Mouse (Mus musculus) erythroblast, embryonic 14.5 days (primary cell): ENCODE measurements around the gene H1foo. TPM values are rescaled to one million over a fixed set of nuclear protein-coding genes. Genes with fewer than 3 reads are reported as not detected.

Experiments used
- H3K27me3 ChIP-seq: 2 replicates; pipeline ENCODE4 v1.6.1; 2012; ENCODE audit warnings: inconsistent platforms; ENCODE audit not compliant: control insufficient read depth
- H3K36me3 ChIP-seq: 2 replicates; pipeline ENCODE4 v1.6.1; 2012; ENCODE audit warnings: mild to moderate bottlenecking, inconsistent platforms; ENCODE audit not compliant: control insufficient read depth
- H3K4me1 ChIP-seq: 2 replicates; pipeline ENCODE4 v1.6.1; 2012; ENCODE audit warnings: inconsistent platforms; ENCODE audit not compliant: control insufficient read depth
- H3K4me3 ChIP-seq: replicated peaks from 2 replicates; pipeline ENCODE3; 2012; ENCODE audit warnings: moderate library complexity, mild to moderate bottlenecking, inconsistent platforms
- H3K9me3 ChIP-seq: 2 replicates; pipeline ENCODE4 v1.6.1; 2012; ENCODE audit warnings: low read length, inconsistent platforms, mixed read lengths; ENCODE audit not compliant: control insufficient read depth
- GATA1 ChIP-seq: IDR thresholded peaks from 2 replicates; pipeline ENCODE4 v1.6.1; 2012; ENCODE audit warnings: low read length, inconsistent platforms, mixed read lengths
- TAL1 ChIP-seq: IDR thresholded peaks from 3 replicates; pipeline ENCODE4 v1.6.1; 2012; ENCODE audit warnings: low read length, inconsistent platforms, mixed read lengths
- polyA plus RNA-seq: library from polyadenylated mRNA; stranded (reverse); fragments of >175 nt; gene quantifications from 2 replicates; pipeline ENCODE4 v1.2.3, GENCODE M21; 2012

Gene H1foo
- 0.09 TPM in 1 of 2 replicates, not detected in the other for polyA plus RNA-seq

GRCm38 (mm10) chr6:115944638-115945037 lies at the start of gene H1foo:
H1foo (plus strand) TSS chr6:115944938.
- H3K4me3 ChIP-seq = no peak within 1 kb of the TSS
- H3K27me3 ChIP-seq = no peaks in the 10 kb centered on the region
- H3K36me3 ChIP-seq = no peaks in the 10 kb centered on the region
- TF ChIP-seq TAL1 (no peak), GATA1 (no peak)
- H3K4me1 ChIP-seq = peaks cover 5% of the 10 kb centered on the region
- H3K9me3 ChIP-seq = no peaks in the 10 kb centered on the region

DNA sequence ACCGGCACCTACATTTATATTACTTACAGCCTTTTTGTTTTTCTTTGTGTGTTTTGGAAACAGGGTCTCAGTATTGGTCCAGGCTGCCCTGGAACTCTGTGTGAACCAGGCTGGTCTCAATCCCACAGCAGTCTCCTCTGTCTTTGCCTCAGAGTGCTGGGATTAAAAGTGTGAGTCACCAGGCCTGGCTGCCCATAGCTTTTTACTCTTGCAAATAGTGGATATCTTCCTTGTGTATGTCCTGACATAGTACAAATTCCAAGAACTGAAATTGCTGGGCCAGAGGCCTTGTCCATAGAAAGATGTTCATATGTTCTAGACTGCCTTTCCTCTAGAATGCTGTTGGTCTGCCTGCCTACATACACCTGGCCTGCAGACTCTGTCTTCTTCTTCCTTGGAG lies 48.4 kb upstream of the H1foo start:
- no peak for TF ChIP-seq GATA1
- no peak for TF ChIP-seq TAL1
- Histone ChIP-seq H3K4me3 (no peak overlapping the region), H3K9me3 (no peaks in the 10 kb centered on the region), H3K27me3 (no peaks in the 10 kb centered on the region), H3K4me1 (no peaks in the 10 kb centered on the region), H3K36me3 (no peaks in the 10 kb centered on the region; the same call in 1 of the 2 replicates)

GRCm38 (mm10) chr6:115897117-115897516 lies 47.6 kb upstream of the H1foo start:
- H3K4me3 ChIP-seq = no peak overlapping the region
- H3K4me1 ChIP-seq = no peaks in the 10 kb centered on the region
- H3K9me3 ChIP-seq = no peaks in the 10 kb centered on the region
- no peaks in the 10 kb centered on the region; the same call in 1 of the 2 replicates for H3K36me3 ChIP-seq
- TF ChIP-seq TAL1 (no peak), GATA1 (no peak)
- H3K27me3 ChIP-seq = no peaks in the 10 kb centered on the region

DNA sequence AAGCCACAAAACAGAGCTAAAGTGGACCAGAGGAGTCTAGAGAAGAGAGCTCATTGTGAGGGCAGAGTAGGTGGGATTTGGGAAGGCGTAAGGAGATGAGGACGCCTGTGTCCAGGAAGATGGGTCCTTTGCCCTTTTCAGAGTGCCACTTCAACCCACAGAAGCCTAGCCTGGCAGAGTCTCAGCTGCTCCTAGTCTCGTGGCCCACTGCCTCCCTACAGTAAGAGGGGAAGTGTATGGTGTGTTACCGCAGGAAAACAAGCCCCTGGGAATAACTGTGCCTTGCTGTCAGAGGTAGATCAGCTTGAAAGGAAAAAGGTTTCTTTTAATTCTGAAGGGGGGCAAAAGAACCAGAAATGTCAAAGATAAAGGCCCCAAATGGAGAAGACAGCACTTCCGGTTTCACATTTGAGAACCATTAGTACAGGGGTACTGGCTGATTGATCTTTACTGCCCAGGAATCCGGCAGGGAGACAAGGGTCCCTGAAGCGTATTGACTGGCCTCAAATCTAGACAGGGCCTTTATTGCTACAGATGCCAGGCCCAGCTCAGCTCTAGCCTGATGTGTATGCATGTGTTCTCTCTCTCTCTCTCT lies 46.7 kb upstream of the H1foo start:
- Histone ChIP-seq H3K4me1 (no peaks in the 10 kb centered on the region), H3K9me3 (no peaks in the 10 kb centered on the region), H3K36me3 (no peaks in the 10 kb centered on the region; the same call in 1 of the 2 replicates), H3K27me3 (no peaks in the 10 kb centered on the region), H3K4me3 (no peak overlapping the region)
- TF ChIP-seq TAL1 = no peak
- TF ChIP-seq GATA1 = no peak

- Histone ChIP-seq H3K4me3 (no peak overlapping the region), H3K4me1 (no peaks in the 10 kb centered on the region), H3K36me3 (no peaks in the 10 kb centered on the region), H3K27me3 (no peaks in the 10 kb centered on the region), H3K9me3 (no peaks in the 10 kb centered on the region)
- TF ChIP-seq GATA1 (no peak), TAL1 (no peak)
Observed at GRCm38 (mm10) chr6:115901062-115901461, 43.7 kb upstream of the H1foo start.

DNA sequence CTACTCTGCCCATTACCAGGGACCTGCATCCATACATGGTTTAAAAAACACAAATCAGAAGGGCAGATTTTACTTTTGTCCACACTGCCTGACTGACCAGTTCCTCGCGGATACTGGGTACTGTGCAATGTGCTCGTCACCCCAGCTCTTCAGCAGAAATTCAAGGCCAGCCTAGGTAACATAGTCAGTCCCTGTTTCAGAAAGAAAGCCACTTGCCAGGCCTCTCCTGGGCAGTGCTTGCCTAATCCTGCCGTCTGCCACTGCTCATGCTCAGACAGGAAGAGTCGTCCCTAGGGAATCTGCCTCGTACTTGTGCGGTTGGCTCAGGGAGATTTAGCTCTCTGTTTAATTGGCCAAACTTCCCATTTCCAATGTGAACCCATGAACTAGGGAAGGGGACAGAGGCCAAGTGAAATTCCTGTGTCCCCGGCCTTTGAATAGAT lies 43.2 kb upstream of the H1foo start:
- H3K36me3 ChIP-seq = no peaks in the 10 kb centered on the region
- no peaks in the 10 kb centered on the region; the same call in 1 of the 2 replicates for H3K4me1 ChIP-seq
- TF ChIP-seq TAL1 = no peak
- TF ChIP-seq GATA1 = no peak
- H3K4me3 ChIP-seq = no peak overlapping the region
- H3K9me3 ChIP-seq = no peaks in the 10 kb centered on the region
- no peaks in the 10 kb centered on the region for H3K27me3 ChIP-seq

- Histone ChIP-seq H3K27me3 (no peaks in the 10 kb centered on the region), H3K9me3 (no peaks in the 10 kb centered on the region), H3K36me3 (no peaks in the 10 kb centered on the region), H3K4me3 (no peak overlapping the region), H3K4me1 (no peaks in the 10 kb centered on the region; the same call in none of the 2 replicates)
- TF ChIP-seq TAL1 (no peak), GATA1 (no peak)
Observed at GRCm38 (mm10) chr6:115902545-115902944, 42.2 kb upstream of the H1foo start.

DNA sequence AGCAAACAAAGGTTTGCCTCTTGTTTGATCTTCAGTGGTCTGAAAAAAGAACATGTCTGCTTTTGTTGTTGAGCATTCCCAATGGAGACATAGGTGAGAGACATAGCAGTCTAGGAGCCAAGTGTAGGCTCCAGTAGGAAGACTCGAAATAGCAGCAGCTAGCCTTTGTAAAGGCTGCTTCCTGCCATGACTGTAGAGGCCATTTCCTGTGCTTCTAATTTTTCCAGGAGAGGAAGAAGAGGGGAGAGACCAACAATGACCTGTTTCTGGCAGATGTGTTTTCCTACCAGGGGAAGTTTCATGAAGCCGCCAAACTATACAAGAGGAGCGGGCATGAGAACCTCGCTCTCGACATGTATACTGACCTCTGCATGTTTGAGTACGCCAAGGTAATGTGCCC lies 39.2 kb upstream of the H1foo start:
- H3K4me1 ChIP-seq = peaks cover 15% of the 10 kb centered on the region
- no peak overlapping the region for H3K4me3 ChIP-seq
- no peaks in the 10 kb centered on the region for H3K27me3 ChIP-seq

GRCm38 (mm10) chr6:115906455-115906854 lies 38.3 kb upstream of the H1foo start:
- no peak for TF ChIP-seq TAL1
- TF ChIP-seq GATA1 = no peak
- no peak overlapping the region for H3K4me3 ChIP-seq
- H3K9me3 ChIP-seq = no peaks in the 10 kb centered on the region
- no peaks in the 10 kb centered on the region for H3K36me3 ChIP-seq
- H3K4me1 ChIP-seq = peaks cover 15% of the 10 kb centered on the region
- no peaks in the 10 kb centered on the region for H3K27me3 ChIP-seq

More for the DNA sequence above, 39.2 kb upstream of the H1foo start:
- no peaks in the 10 kb centered on the region for H3K9me3 ChIP-seq
- no peak for TF ChIP-seq TAL1
- no peaks in the 10 kb centered on the region for H3K36me3 ChIP-seq

DNA sequence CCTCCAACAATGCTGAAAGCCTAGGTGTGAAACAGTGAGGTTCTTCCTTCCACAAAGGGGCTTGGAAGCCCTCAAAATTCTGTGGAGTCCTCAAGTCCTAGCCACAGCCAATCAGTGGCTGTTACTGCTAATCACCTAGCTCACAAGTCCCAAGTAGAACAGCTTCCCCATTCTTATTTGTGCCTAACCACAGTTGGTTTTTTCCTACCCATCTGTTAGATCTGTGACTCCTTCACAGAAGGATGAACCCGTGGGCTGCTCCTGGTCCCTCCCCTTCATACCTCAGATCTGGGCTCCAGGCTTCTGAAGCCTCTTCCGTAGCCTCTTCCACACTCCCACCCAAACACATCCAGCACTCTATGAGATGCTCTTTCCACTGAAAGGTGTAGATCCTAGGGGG lies 37.9 kb upstream of the H1foo start:
- H3K27me3 ChIP-seq = no peaks in the 10 kb centered on the region
- peaks cover 15% of the 10 kb centered on the region for H3K4me1 ChIP-seq
- H3K36me3 ChIP-seq = no peaks in the 10 kb centered on the region
- TF ChIP-seq GATA1 (no peak), TAL1 (no peak)
- no peak overlapping the region for H3K4me3 ChIP-seq
- no peaks in the 10 kb centered on the region for H3K9me3 ChIP-seq
